Mouse (Mus musculus): ENCODE measurements around the gene Prrc2a.
"Not testable (repeated sequence)": the region's sequence is repeated elsewhere in the genome, so short reads cannot be mapped to it uniquely, and the experiment has no call there.

The Prrc2a gene

GRCm38 (mm10) chr17:35135591-35136320, 28.9 kb downstream of the Prrc2a start:
- peak; percentile 37; the same call in 1 of the 2 replicates for ATAC-seq (ENCODE audit: insufficient number of reproducible peaks, low FRiP score, low TSS enrichment)

GRCm38 (mm10) chr17:35134801-35135590, 29.7 kb downstream of the Prrc2a start, which contains the start of gene Bag6:
Gene Bag6 (plus strand): TSS chr17:35135178.
- ATAC-seq (ENCODE audit: insufficient number of reproducible peaks, low FRiP score, low TSS enrichment) = peak; percentile 89

GRCm38 (mm10) chr17:35133517-35133916, 31.2 kb downstream of the Prrc2a start:
- ATAC-seq (ENCODE audit: insufficient number of reproducible peaks, low FRiP score, low TSS enrichment) = no peak

- no peak for ATAC-seq (ENCODE audit: insufficient number of reproducible peaks, low FRiP score, low TSS enrichment)
Observed at GRCm38 (mm10) chr17:35132174-35132560, 32.5 kb downstream of the Prrc2a start.

GRCm38 (mm10) chr17:35131500-35132173, 33.1 kb downstream of the Prrc2a start, which contains the start of gene Apom:
Gene Apom (minus strand): TSS chr17:35132050.
- no peak for ATAC-seq (ENCODE audit: insufficient number of reproducible peaks, low FRiP score, low TSS enrichment)

- no peak for ATAC-seq (ENCODE audit: insufficient number of reproducible peaks, low FRiP score, low TSS enrichment)
Observed at GRCm38 (mm10) chr17:35131038-35131437, 33.7 kb downstream of the Prrc2a start.

GRCm38 (mm10) chr17:35128996-35129395, 35.7 kb downstream of the Prrc2a start:
- ATAC-seq (ENCODE audit: insufficient number of reproducible peaks, low FRiP score, low TSS enrichment) = no peak

- ATAC-seq (ENCODE audit: insufficient number of reproducible peaks, low FRiP score, low TSS enrichment) = no peak
Observed at GRCm38 (mm10) chr17:35127017-35127416, 37.7 kb downstream of the Prrc2a start.

- no peak; the same call in 1 of the 2 replicates for ATAC-seq (ENCODE audit: insufficient number of reproducible peaks, low FRiP score, low TSS enrichment)
Observed at GRCm38 (mm10) chr17:35126206-35126611, 38.5 kb downstream of the Prrc2a start, which contains the start of gene D17H6S53E. Gene D17H6S53E (plus strand): TSS chr17:35126373.

- no peak for ATAC-seq (ENCODE audit: insufficient number of reproducible peaks, low FRiP score, low TSS enrichment)
Observed at GRCm38 (mm10) chr17:35125578-35125977, 39.1 kb downstream of the Prrc2a start.

- no peak for ATAC-seq (ENCODE audit: insufficient number of reproducible peaks, low FRiP score, low TSS enrichment)
Observed at GRCm38 (mm10) chr17:35125081-35125480, 39.6 kb downstream of the Prrc2a start.

GRCm38 (mm10) chr17:35124261-35124896, 40.3 kb downstream of the Prrc2a start:
- ATAC-seq (ENCODE audit: insufficient number of reproducible peaks, low FRiP score, low TSS enrichment) = not testable (repeated sequence)

- ATAC-seq (ENCODE audit: insufficient number of reproducible peaks, low FRiP score, low TSS enrichment) = not testable (repeated sequence)
Observed at GRCm38 (mm10) chr17:35123287-35123686, 41.4 kb downstream of the Prrc2a start.

GRCm38 (mm10) chr17:35121871-35122303, 42.8 kb downstream of the Prrc2a start, which contains the start of gene Csnk2b:
Gene Csnk2b (minus strand): TSS chr17:35122053.
- ATAC-seq (ENCODE audit: insufficient number of reproducible peaks, low FRiP score, low TSS enrichment) = peak; percentile 7; the same call in 1 of the 2 replicates

- peak; percentile 91 for ATAC-seq (ENCODE audit: insufficient number of reproducible peaks, low FRiP score, low TSS enrichment)
Observed at GRCm38 (mm10) chr17:35121143-35121799, 43.4 kb downstream of the Prrc2a start, which contains the start of gene Gpank1. Gene Gpank1 (plus strand): TSS chr17:35121455.

- peak; percentile 29; the same call in 1 of the 2 replicates for ATAC-seq (ENCODE audit: insufficient number of reproducible peaks, low FRiP score, low TSS enrichment)
Observed at GRCm38 (mm10) chr17:35120745-35121142, 44.0 kb downstream of the Prrc2a start.

GRCm38 (mm10) chr17:35115046-35116019, 49.4 kb downstream of the Prrc2a start, which contains the start of gene Ly6g5b:
Gene Ly6g5b (minus strand): TSS chr17:35115428.
- ATAC-seq (ENCODE audit: insufficient number of reproducible peaks, low FRiP score, low TSS enrichment) = no peak

- ATAC-seq (ENCODE audit: insufficient number of reproducible peaks, low FRiP score, low TSS enrichment) = no peak
Observed at GRCm38 (mm10) chr17:35111774-35112173, 52.9 kb downstream of the Prrc2a start.
